Mouse (Mus musculus) kidney, adult 2 months (tissue): ENCODE data around the gene Olfr1442.

ENCODE experiments used
- CTCF ChIP-seq: fragments of 200-500 bp; conservative IDR thresholded peaks from 2 replicates; pipeline ENCODE4 v1.5.1; 2011; ENCODE audit warnings: low read depth, mild to moderate bottlenecking, control low read depth, low read length, moderate library complexity, mixed read lengths; ENCODE audit not compliant: insufficient read depth, insufficient read length
- POLR2A ChIP-seq: fragments of 200-500 bp; IDR thresholded peaks from one replicate; pipeline ENCODE4 v1.6.1; 2011; ENCODE audit warnings: low read depth, low read length, control low read depth

- TF ChIP-seq POLR2A (no peak), CTCF (no peak)
Measured at GRCm38 (mm10) chr19:12633176-12633575, 37.1 kb upstream of the Olfr1442 start, which contains the start of gene Glyat.
